Mouse (Mus musculus) layer of hippocampus, adult 18-20 months (tissue): Measurements from ENCODE around the gene Atp6v0e. TPM values are rescaled to one million over a fixed set of nuclear protein-coding genes. Genes with fewer than 3 reads are reported as not detected.

Experiments used
- DNase-seq, 2 experiments: peaks; one replicate each; pipeline ENCODE4 v3.0.0; 2022; ENCODE audit warnings: low spot score in 2 of 2
- total RNA-seq, 2 experiments: library from RNA; stranded (reverse); gene quantifications; 2 replicates each; pipeline ENCODE4 v1.2.3; 2021

Atp6v0e gene
- total RNA-seq, 2 experiments from 2014 or later: 48.7 to 49.2 TPM

DNA sequence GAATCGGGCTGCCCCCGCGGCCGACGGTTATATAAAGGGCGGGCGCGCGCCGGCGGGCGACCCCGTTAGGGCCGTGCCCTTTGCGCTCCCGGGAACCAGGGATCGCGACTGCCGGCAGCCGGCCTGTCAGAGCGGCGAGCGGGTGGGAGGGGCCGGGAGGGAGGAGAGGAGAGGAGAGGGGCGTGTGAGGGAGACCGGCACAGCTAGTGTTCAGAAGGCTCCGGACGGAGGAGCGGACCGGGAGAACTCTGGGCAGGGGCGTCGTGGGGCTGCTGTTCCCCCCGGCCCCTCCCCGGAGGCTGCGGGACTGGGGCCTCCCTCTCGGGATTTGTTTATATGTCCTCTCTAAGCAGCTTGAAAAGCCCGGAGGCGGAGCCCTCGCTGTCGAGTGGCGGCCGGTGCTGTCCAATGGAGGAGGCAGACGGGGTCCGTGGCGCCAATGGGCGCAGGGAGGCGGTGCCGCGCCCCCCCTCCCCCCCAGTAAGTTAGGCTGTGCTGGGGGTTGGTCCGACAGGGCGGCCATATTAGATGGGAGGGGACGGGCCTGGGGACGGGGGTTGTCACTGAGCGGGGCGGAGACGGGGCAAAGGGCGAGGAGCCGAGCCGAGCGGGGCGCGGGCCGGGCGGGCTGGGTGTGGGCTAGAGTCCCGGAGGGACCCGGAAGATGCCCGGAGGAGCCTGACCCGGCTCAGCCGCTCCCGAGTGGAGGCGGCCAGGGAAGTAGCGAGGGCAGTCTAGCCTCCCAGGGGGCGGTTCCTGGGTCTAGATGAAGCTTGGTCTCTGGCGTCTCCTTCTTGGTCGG is 53.1 kb downstream of the Atp6v0e start:
- DNase-seq: peak; percentile 93 to 97

DNA sequence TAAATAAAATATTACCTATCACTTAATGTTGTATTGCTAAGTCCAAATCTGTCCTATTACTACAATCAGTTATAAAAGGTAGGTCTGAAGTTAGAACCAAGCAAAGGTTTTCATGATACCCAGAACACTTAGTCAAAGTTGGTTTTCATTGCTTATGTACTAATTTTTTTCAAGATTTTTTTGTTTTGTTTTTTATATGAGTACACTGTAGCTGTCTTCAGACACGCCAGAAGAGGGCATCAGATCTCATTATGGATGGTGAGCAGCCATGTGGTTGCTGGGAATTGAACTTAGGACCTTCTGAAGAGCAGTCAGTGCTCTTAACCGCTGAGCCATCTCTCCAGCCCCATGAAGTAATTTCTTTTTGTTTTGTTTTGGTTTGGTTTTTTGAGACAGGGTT is 54.8 kb downstream of the Atp6v0e start:
- DNase-seq: no peak

DNA sequence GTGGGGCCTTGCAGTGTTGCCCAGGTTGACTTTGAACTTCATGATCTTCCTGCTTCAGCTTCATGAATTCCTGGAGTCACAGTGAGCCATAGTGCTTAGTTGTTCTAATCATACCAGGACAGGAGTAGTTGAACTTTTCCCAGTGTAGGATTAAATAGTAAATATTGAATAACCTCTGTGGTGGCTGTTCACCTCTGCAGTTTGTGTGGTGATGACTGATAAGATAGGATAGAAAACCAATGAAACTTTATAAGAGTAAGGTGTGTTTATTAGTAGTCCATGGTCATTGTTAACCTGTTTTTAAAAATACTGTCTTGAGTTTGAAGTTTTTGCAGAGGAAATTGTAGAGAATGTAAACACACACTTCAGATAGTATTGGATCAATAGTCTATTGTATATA is 56.4 kb downstream of the Atp6v0e start:
- no peak for DNase-seq

DNA sequence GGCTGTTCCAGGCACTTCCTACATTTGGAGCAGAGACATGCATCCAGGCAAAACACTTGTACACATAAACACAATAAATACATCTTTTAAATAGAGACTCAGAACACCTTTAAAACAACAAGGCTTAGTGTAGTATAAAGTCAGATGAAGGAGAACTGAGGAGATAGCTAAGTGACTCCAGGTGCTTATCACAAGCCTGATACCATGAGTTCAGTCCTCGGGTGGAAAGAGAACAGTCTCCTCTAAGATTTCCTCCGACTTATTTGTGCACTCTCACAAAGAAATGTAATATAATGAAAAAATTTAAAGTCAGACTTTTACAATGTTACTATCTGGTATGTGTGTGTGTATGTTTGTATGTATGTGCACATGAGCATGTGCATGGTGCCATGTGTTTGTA is 58.8 kb downstream of the Atp6v0e start:
- no peak for DNase-seq

DNA sequence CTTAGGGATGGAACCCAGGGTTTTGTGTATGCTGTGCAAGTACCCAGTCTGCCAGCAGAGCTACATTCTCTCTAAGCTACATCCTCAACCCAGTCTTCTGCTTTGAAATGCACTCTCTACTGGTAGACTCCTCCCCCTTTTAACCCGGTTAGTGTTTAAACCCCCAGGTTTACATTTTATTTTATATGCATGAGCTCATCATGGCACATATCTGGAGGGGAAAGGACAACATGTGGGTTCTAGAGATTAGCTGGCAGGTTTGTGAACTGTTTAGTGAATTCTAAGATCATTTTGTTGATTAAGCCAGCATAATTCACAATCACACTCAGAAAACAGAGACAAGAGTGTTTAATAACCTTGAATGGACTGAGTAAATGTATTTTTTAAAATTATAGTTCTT is 61.8 kb downstream of the Atp6v0e start:
- no peak for DNase-seq

DNA sequence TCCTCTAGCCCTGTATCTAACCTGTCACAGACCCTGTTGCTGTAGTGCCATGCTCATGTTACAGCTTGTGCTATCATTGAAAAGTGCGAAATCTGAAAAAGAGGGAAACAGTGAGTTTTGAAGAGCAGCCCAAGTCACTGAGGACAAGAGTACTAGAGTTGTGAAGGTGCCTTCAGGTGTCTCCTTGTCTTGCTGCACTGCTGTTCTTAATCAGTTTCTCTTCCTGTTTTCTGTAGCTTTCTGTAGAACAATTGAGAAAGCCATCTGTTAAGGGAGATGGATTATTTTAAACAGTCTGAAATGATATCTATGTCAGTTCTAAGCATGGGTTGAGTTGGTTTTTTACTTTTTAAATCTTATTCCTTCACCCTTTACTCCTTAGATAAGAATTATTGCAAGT is 63.6 kb downstream of the Atp6v0e start:
- no peak for DNase-seq

DNA sequence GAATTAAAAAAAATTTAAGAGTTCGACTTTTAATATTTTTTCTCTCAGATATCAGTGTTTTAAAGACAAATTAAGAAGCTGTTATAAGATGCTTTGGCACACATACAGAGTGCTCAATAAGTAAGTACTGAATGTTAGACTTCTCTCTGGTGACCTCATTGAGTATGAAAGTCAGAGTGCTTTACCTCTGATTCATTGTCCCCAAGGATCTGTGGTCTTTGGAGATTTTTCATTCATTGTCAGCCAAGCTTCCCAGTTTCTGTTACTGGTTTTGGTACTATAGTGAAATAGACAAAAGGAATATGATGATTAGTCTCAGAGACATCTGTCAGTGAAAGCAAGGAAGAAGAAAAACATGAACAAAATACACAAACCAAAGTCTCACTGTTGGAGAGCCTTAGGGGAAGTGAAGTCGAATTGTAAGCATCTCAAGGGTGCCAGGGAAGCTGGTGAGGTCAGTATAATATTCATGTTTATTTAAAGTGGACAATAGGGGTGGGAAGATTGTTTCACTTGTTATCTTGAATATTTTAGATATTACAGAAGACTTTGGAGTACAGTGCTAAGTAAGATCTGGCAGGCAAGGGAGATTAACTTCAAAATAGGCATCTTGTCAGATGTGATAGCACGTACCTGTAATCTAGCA is 64.2 kb downstream of the Atp6v0e start:
- DNase-seq: no peak

DNA sequence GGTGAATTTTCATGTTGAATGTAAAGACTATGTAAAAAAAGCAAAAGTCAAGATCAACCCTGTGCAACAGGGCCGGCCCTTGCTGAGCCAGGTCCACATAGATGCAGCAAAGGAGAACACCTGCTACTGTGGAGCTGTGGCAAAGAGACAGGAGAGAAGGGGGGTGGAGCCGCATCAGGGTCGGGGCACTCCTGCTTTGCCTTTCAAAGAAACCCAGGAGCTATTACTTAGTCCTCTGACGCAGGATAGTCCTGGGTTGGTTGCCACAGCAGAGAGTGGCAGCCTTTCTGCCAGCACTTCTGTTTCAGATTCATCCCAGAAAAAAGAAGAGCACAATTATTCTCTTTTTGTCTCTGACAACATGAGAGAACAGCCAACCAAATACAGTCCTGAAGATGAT is 79.5 kb downstream of the Atp6v0e start:
- no peak for DNase-seq

DNA sequence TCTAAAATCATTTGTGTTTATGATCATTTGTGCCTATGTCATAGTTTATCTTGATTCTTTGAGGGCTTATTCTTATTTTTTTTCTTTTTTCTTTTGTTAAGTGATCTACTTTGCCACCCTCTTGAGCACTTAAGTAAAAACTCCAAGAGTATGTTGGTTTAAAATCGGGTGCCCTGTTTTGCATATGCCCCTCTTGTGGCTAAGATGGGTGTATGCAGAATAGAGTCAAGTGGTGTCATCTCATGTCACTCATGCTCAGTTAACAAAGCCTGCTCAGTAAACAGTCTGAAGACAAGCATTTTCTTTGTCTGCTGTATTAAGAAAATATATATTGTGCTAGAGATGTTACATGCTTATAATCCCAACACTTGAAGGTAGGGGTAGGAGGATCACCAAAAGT is 80.3 kb downstream of the Atp6v0e start:
- no peak for DNase-seq

Other genes with a start within 250 kb of the Atp6v0e start
- gene Neurl1b, start 248.4 kb upstream of the Atp6v0e start, total RNA-seq: 10 to 100 TPM; 80.4 to 80.8 TPM
- 100 to 1,000 TPM; 120 to 129 TPM for gene Ergic1, start 101.7 kb upstream of the Atp6v0e start, total RNA-seq
- 10 to 100 TPM; 24.8 to 28.2 TPM for gene Dusp1, start 101.1 kb upstream of the Atp6v0e start, total RNA-seq
- 100 to 1,000 TPM; 152 to 159 TPM for gene Crebrf, start 52.4 kb downstream of the Atp6v0e start, total RNA-seq
- 10 to 100 TPM; 31.2 to 33.6 TPM for gene Bnip1, start 117.8 kb downstream of the Atp6v0e start, total RNA-seq
- gene Nkx2-5, start 181.8 kb downstream of the Atp6v0e start, total RNA-seq: not detected